8 mouse cellular contexts compared by ENCODE assay signal in genomic region chr17:34626062-34626772, GRCm38 (mm10). TPM values are rescaled to one million over a fixed set of nuclear protein-coding genes. Genes with fewer than 3 reads are reported as not detected.
DNase-seq lines count a peak whose midpoint lies in the region; ATAC-seq and TF ChIP-seq lines count a peak whose summit lies in the region.

No protein-coding gene starts in this region.

- peaks cover 7% of the 10 kb centered on the region; the same call in 1 of the 2 replicates for H3K36me3 ChIP-seq in lung, embryonic 16.5 days (ENCODE audit: control insufficient read depth, insufficient read depth, low read length)
- no peaks in the 10 kb centered on the region; the same call in 1 of the 2 replicates for H3K36me3 ChIP-seq in forebrain, embryonic 11.5 days (ENCODE audit: control insufficient read depth, insufficient read depth, low read length)
- peaks cover 35% of the 10 kb centered on the region for H3K36me3 ChIP-seq in limb, embryonic 10.5 days

- peak overlapping the region; percentile 88 for H3K4me2 ChIP-seq in lung, embryonic 16.5 days (ENCODE audit: low read depth, low read length)
- H3K4me2 ChIP-seq in forebrain, embryonic 11.5 days (ENCODE audit: low read depth, low read length, severe bottlenecking): peak overlapping the region; percentile 67

- 51% methylated on average over 16 of the region's 16 CpGs for WGBS in lung, embryonic 16.5 days
- WGBS in forebrain, embryonic 11.5 days: 56% methylated on average over 16 of the region's 16 CpGs
- 57% methylated on average over 16 of the region's 16 CpGs for WGBS in limb, embryonic 10.5 days
- WGBS in olfactory bulb, adult 2 months: 43% methylated on average over 16 of the region's 16 CpGs

- no peak for ATAC-seq in lung, embryonic 16.5 days (ENCODE audit: low read depth)
- no peak for ATAC-seq in forebrain, embryonic 11.5 days (replicated peaks; ENCODE audit: low FRiP score)

- H3K9me3 ChIP-seq in lung, embryonic 16.5 days (ENCODE audit: control insufficient read depth, low read length): no peaks in the 10 kb centered on the region
- H3K9me3 ChIP-seq in forebrain, embryonic 11.5 days (ENCODE audit: control insufficient read depth, low read length): no peaks in the 10 kb centered on the region
- H3K9me3 ChIP-seq in limb, embryonic 10.5 days (replicated peaks): no peaks in the 10 kb centered on the region

- H3K4me1 ChIP-seq in lung, embryonic 16.5 days (replicated peaks; ENCODE audit: control insufficient read depth, insufficient read depth, low read length): peaks cover 24% of the 10 kb centered on the region
- peaks cover 20% of the 10 kb centered on the region for H3K4me1 ChIP-seq in forebrain, embryonic 11.5 days (replicated peaks; ENCODE audit: control insufficient read depth, insufficient read depth, low read length)
- peaks cover 47% of the 10 kb centered on the region for H3K4me1 ChIP-seq in limb, embryonic 10.5 days
- H3K4me1 ChIP-seq in olfactory bulb, adult 2 months (ENCODE audit: control insufficient read depth, insufficient read depth, low read length): peaks cover 24% of the 10 kb centered on the region

- TF ChIP-seq CTCF in olfactory bulb, adult 2 months (IDR thresholded peaks at IDR 0.05; ENCODE audit: insufficient read depth, low read depth, low read length): no peak

- DNase-seq in lung, postnatal 14 days: no peak
- DNase-seq in forebrain, embryonic 11.5 days (ENCODE audit: low spot score): no peak
- DNase-seq in limb, embryonic 10.5 days (ENCODE audit: low spot score): no peak
- no peak for DNase-seq in adrenal gland, postnatal 14 days
- no peak for DNase-seq in right cerebral cortex, postnatal 10 days (ENCODE audit: low spot score in 2 of 2)
- no peak for DNase-seq in thymus, postnatal 0 days (ENCODE audit: low spot score)

- H3K4me3 ChIP-seq in lung, embryonic 16.5 days (ENCODE audit: low read length): peak overlapping the region; percentile 79
- H3K4me3 ChIP-seq in forebrain, embryonic 11.5 days (ENCODE audit: low read depth, low read length): peak overlapping the region; percentile 48
- peak overlapping the region; percentile 74 for H3K4me3 ChIP-seq in limb, embryonic 10.5 days
- peak overlapping the region; percentile 89 for H3K4me3 ChIP-seq in olfactory bulb, adult 2 months (ENCODE audit: insufficient read depth, low read depth, low read length)

- no peak for TF ChIP-seq POLR2A in olfactory bulb, adult 2 months (IDR thresholded peaks at IDR 0.05; ENCODE audit: insufficient read depth, low read depth, low read length)

- peaks cover 24% of the 10 kb centered on the region for H3K27me3 ChIP-seq in lung, embryonic 16.5 days (ENCODE audit: control insufficient read depth, insufficient read depth, low read depth, low read length)
- peaks cover 15% of the 10 kb centered on the region for H3K27me3 ChIP-seq in forebrain, embryonic 11.5 days (ENCODE audit: control insufficient read depth, insufficient read depth, low read length)
- H3K27me3 ChIP-seq in limb, embryonic 10.5 days (ENCODE audit: low read depth, poor library complexity, severe bottlenecking): peaks cover 30% of the 10 kb centered on the region

- H3K27ac ChIP-seq in lung, embryonic 16.5 days (ENCODE audit: low read length): peak overlapping the region; percentile 84; the same call in 1 of the 2 replicates
- H3K27ac ChIP-seq in forebrain, embryonic 11.5 days (ENCODE audit: low read depth, low read length): no peak overlapping the region
- peak overlapping the region; percentile 92 for H3K27ac ChIP-seq in limb, embryonic 10.5 days
- H3K27ac ChIP-seq in olfactory bulb, adult 2 months (ENCODE audit: insufficient read depth, low read depth, low read length): peak overlapping the region; percentile 89; the same call in 1 of the 2 replicates

- H3K9ac ChIP-seq in lung, embryonic 16.5 days (ENCODE audit: low read length): peak overlapping the region; percentile 73
- H3K9ac ChIP-seq in forebrain, embryonic 11.5 days (ENCODE audit: low read length): peak overlapping the region; percentile 47

RNA-seq across cellular contexts. Expression of gene Ppt2, which starts 2.1 kb away (rescaled TPM):
- 21.0 and 23.9 TPM in 2 replicates for polyA plus RNA-seq in lung, embryonic 16.5 days (2015; fragmentation: Nextera tagmentation; extraction: Ambion mirVana)
- 26.4 and 29.0 TPM in 2 replicates for polyA plus RNA-seq in forebrain, embryonic 11.5 days (2014; fragmentation: Nextera tagmentation; extraction: Ambion mirVana)
- 21.0 and 21.6 TPM in 2 replicates for polyA plus RNA-seq in limb, embryonic 10.5 days (2016; fragmentation: Nextera tagmentation; extraction: Ambion mirVana)
- polyA plus RNA-seq in olfactory bulb, adult 2 months (2012; ENCODE audit: insufficient read depth, insufficient read length, low replicate concordance, missing spikeins): not detected in 2 replicates
- total RNA-seq in adrenal gland, postnatal 14 days (2021): 49.7 and 50.0 TPM in 2 replicates
- polyA plus RNA-seq in thymus, postnatal 0 days (2015; fragmentation: Nextera tagmentation; extraction: Ambion mirVana): 38.4 and 45.5 TPM in 2 replicates

RNA-seq across cellular contexts. Expression of gene Prrt1, which starts 3.1 kb away (rescaled TPM):
- polyA plus RNA-seq in lung, embryonic 16.5 days (2015; fragmentation: Nextera tagmentation; extraction: Ambion mirVana): 0.13 and 0.53 TPM in 2 replicates
- 2.4 and 2.7 TPM in 2 replicates for polyA plus RNA-seq in forebrain, embryonic 11.5 days (2014; fragmentation: Nextera tagmentation; extraction: Ambion mirVana)
- polyA plus RNA-seq in limb, embryonic 10.5 days (2016; fragmentation: Nextera tagmentation; extraction: Ambion mirVana): 0.08 TPM in 1 of 2 replicates, not detected in the other
- polyA plus RNA-seq in olfactory bulb, adult 2 months (2012; ENCODE audit: insufficient read depth, insufficient read length, low replicate concordance, missing spikeins): not detected in 2 replicates
- total RNA-seq in adrenal gland, postnatal 14 days (2021): 8.7 and 12.4 TPM in 2 replicates
- 37.4 and 39.4 TPM in 2 replicates for polyA plus RNA-seq in thymus, postnatal 0 days (2015; fragmentation: Nextera tagmentation; extraction: Ambion mirVana)

RNA-seq across cellular contexts. Expression of gene Egfl8, which starts 10.4 kb away (rescaled TPM):
- polyA plus RNA-seq in lung, embryonic 16.5 days (2015; fragmentation: Nextera tagmentation; extraction: Ambion mirVana): 3.8 and 4.7 TPM in 2 replicates
- polyA plus RNA-seq in forebrain, embryonic 11.5 days (2014; fragmentation: Nextera tagmentation; extraction: Ambion mirVana): 1.6 and 2.3 TPM in 2 replicates
- polyA plus RNA-seq in limb, embryonic 10.5 days (2016; fragmentation: Nextera tagmentation; extraction: Ambion mirVana): 1.9 and 2.2 TPM in 2 replicates
- not detected in 2 replicates for polyA plus RNA-seq in olfactory bulb, adult 2 months (2012; ENCODE audit: insufficient read depth, insufficient read length, low replicate concordance, missing spikeins)
- 4.3 and 4.7 TPM in 2 replicates for total RNA-seq in adrenal gland, postnatal 14 days (2021)
- 3.1 and 3.3 TPM in 2 replicates for polyA plus RNA-seq in thymus, postnatal 0 days (2015; fragmentation: Nextera tagmentation; extraction: Ambion mirVana)

RNA-seq across cellular contexts. Expression of gene Fkbpl, which starts 18.3 kb away (rescaled TPM):
- polyA plus RNA-seq in lung, embryonic 16.5 days (2015; fragmentation: Nextera tagmentation; extraction: Ambion mirVana): 15.2 and 17.5 TPM in 2 replicates
- polyA plus RNA-seq in forebrain, embryonic 11.5 days (2014; fragmentation: Nextera tagmentation; extraction: Ambion mirVana): 14.5 and 18.2 TPM in 2 replicates
- 17.9 and 18.9 TPM in 2 replicates for polyA plus RNA-seq in limb, embryonic 10.5 days (2016; fragmentation: Nextera tagmentation; extraction: Ambion mirVana)
- polyA plus RNA-seq in olfactory bulb, adult 2 months (2012; ENCODE audit: insufficient read depth, insufficient read length, low replicate concordance, missing spikeins): not detected in 2 replicates
- 11.5 and 12.5 TPM in 2 replicates for total RNA-seq in adrenal gland, postnatal 14 days (2021)
- polyA plus RNA-seq in thymus, postnatal 0 days (2015; fragmentation: Nextera tagmentation; extraction: Ambion mirVana): 12.5 TPM in 2 replicates

RNA-seq across cellular contexts. Expression of gene Atf6b, which starts 20.7 kb away (rescaled TPM):
- polyA plus RNA-seq in lung, embryonic 16.5 days (2015; fragmentation: Nextera tagmentation; extraction: Ambion mirVana): 77.5 and 80.0 TPM in 2 replicates
- 79.5 and 82.9 TPM in 2 replicates for polyA plus RNA-seq in forebrain, embryonic 11.5 days (2014; fragmentation: Nextera tagmentation; extraction: Ambion mirVana)
- polyA plus RNA-seq in limb, embryonic 10.5 days (2016; fragmentation: Nextera tagmentation; extraction: Ambion mirVana): 101 TPM in 2 replicates
- not detected in 2 replicates for polyA plus RNA-seq in olfactory bulb, adult 2 months (2012; ENCODE audit: insufficient read depth, insufficient read length, low replicate concordance, missing spikeins)
- 43.5 and 52.1 TPM in 2 replicates for total RNA-seq in adrenal gland, postnatal 14 days (2021)
- polyA plus RNA-seq in thymus, postnatal 0 days (2015; fragmentation: Nextera tagmentation; extraction: Ambion mirVana): 56.6 and 60.8 TPM in 2 replicates

Comparison
In these comparisons a context has a peak if more than half of its experiments do, and no peak if none do; other contexts are left out.
1. RNA of gene Ppt2, which starts 2.1 kb away (polyA plus RNA-seq): 38.4 to 45.5 TPM in thymus, postnatal 0 days, 26.4 to 29.0 TPM in forebrain, embryonic 11.5 days, 21.0 to 23.9 TPM in lung, embryonic 16.5 days and 21.0 to 21.6 TPM in limb, embryonic 10.5 days; not detected in olfactory bulb, adult 2 months; every median in the first group is over 10 times any median in the second.
2. RNA of gene Prrt1, which starts 3.1 kb away (polyA plus RNA-seq): not detected in olfactory bulb, adult 2 months and 37.4 to 39.4 TPM in thymus, postnatal 0 days; 2.4 to 2.7 TPM in forebrain, embryonic 11.5 days, 0.13 to 0.53 TPM in lung, embryonic 16.5 days and 0.08 TPM in limb, embryonic 10.5 days; every median in the first group is over 10 times any median in the second.
3. Peak in every context shown above with its lines, with median percentiles within 50 percentile points of each other: H3K4me3 ChIP-seq.